Mouse (Mus musculus) G1E (cell line): ENCODE measurements at regions not wholly inside any gene's neighbourhood (a gene's known extent, or its start where the extent isn't known, plus 50 kb on each side); places are given as distances from the start of the nearest gene placed in this dataset.

Experiments
- CTCF ChIP-seq: IDR thresholded peaks from 2 replicates; pipeline ENCODE4 v1.5.1; 2012; ENCODE audit warnings: low read depth, low read length, inconsistent platforms, mixed read lengths
- TAL1 ChIP-seq: conservative IDR thresholded peaks from 2 replicates; pipeline ENCODE4 v1.6.1; 2012; ENCODE audit warnings: low read depth, low read length, inconsistent platforms, mixed read lengths

DNA sequence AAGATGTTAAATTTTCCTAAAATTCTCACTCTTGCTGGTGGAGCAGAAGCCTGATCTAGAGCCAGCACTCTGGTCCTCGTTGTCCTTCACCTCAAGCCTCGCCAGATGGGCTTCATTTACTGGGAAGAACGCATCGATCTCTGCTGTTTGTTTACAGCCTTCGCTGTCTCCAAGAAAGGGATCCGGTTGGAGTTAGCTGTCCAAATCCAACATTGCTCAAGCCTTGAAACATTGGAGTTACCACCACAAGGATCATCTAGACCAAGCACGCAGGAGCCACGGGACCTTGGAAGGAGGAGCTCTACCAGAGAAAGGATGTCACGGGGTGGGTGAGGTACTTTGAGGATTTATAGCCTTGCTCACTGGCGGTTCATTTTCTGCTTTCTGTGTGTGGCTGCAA lies 788.2 kb downstream of the Fat4 start:
- TF ChIP-seq CTCF (no peak), TAL1 (no peak)
